Mouse (Mus musculus) neutrophil, adult 5-6 weeks (primary cell): Measurements from ENCODE around the gene Mrgprd. TPM values are rescaled to one million over a fixed set of nuclear protein-coding genes. Genes with fewer than 3 reads are reported as not detected.

ENCODE experiments used
- ATAC-seq: fragments of 151-379, 151-347 bp; 2 replicates; pipeline ENCODE4 v1.8.0; 2017; ENCODE audit warnings: mild to moderate bottlenecking, moderate TSS enrichment; ENCODE audit not compliant: insufficient number of reproducible peaks, poor library complexity, low FRiP score, severe bottlenecking; ENCODE audit errors: extremely low read depth
- total RNA-seq: library from RNA; stranded (forward); fragments of 200-1000 nt; gene quantifications from 2 replicates; pipeline ENCODE4 v1.2.3, GENCODE M21; 2017

Gene Mrgprd
- total RNA-seq, 1 experiment from 2014 or later = not detected

DNA sequence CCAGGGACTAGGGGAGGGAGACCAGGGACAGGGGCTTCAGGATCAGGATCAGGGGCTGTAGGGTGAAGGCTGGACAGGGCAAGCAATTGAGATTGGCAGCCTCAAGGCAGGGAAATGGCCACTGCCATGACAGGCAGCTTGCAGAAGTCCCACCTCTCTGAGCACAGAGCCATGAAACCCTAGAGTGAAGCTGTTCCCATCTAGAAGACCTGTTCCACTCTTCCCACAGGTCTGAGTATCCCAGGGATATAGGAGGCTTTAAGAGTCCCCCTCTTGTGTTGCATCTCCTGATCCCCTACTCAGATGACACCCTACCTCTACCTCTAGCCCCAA is 13.7 kb upstream of the Mrgprd start:
- ATAC-seq = no peak

DNA sequence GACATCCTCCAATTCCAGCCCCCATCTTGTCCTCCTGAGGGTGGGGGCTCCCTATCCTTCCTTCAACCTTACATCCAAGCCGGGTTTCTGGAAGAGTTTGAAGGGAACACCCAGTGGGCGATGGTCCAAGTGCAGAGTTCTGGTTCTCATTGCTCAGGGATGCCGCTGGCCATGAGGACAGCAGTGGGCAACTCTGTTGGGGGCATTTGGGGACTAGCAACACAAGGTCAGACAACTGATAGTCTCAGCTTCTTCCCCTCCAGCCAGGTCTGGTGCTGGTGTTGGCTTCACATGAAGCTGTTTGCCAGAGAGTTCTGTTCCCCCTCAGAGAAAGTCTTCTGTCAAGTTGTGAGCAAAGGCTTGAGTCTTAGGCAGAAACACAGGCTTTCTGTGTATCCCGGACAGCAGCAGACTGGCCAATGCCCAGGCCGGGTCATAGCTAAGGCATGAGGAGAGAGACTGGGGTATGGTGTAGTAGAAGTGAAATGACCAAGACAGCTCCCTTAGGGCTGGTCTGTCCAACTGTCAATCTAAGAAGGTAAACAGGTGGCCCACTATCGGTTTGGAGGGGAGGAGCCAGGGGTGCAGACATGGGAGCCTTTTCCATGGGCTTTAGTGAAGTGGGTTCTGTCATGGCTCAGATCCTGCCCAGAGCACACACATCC is 13.2 kb upstream of the Mrgprd start:
- no peak for ATAC-seq

DNA sequence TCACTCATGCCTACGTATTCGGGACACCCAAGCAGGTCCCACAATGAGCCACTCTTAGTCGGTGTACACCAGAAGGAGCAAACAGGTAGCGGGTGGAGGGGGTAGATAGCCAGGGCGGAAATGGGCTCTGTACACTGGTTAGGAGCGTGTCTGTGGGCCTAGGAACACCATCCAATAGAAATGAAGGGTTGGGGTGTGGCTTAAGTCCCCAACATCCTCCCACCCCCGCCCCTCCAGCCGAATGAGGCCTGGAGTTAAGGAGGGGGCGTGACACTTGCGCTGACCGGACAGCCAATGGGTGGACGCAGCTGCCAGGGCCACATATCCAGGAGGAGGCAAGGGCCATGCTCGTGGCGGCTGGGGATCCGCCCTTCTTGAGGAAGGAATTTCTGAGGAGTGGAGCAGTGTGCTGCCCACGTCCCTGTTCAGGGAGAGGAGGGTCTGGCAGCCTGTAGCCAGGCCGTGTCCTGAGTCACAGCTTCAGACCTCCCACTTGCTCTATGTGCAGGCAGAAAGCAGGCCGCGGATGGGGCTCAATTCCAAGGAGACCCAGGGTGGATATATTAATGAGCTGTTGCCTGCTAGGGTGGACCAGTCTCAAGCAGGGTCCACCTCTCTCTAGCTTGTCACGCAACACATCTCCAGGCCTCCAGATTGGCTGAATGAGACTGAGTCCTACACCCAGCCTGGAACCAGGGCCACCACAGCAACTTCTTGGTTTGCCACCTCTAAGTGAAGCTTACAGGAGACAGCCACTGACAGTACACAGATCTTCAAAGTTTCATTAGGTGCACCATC is 11.9 kb upstream of the Mrgprd start:
- no peak for ATAC-seq

DNA sequence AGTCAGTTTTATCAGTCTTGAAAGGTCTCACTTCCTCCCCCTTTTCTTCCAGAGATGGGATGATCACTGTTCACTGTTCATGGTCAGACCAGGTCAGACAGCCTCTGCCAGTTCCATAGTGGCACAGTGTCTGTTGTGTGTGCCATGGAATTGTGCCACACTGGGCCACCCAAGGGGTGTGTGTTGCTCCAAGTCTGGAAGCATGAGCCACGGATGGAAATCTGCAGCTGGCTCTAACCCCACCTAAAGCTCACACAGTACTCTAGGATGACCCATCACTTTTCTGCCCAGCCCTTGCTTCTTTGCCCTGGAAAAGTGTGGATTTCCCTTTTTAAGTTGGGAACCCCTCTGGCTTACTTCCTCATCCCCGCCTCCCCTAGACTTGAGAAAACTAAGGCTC is 10.5 kb upstream of the Mrgprd start:
- ATAC-seq = no peak

DNA sequence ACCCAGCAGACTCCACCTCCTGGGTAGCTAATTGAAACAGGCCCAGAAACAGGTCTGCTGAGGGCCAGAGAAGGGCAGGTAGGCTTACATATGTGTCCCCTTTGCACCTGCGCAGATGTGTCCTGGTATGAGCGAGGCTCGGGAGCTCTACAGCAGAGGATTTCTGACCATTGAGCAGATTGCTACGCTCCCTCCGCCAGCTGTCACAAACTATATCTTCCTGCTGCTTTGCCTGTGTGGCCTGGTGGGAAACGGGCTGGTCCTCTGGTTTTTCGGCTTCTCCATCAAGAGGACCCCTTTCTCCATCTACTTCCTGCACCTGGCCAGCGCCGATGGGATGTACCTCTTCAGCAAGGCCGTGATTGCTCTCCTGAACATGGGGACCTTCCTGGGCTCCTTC is 7.0 kb upstream of the Mrgprd start:
- ATAC-seq = no peak

DNA sequence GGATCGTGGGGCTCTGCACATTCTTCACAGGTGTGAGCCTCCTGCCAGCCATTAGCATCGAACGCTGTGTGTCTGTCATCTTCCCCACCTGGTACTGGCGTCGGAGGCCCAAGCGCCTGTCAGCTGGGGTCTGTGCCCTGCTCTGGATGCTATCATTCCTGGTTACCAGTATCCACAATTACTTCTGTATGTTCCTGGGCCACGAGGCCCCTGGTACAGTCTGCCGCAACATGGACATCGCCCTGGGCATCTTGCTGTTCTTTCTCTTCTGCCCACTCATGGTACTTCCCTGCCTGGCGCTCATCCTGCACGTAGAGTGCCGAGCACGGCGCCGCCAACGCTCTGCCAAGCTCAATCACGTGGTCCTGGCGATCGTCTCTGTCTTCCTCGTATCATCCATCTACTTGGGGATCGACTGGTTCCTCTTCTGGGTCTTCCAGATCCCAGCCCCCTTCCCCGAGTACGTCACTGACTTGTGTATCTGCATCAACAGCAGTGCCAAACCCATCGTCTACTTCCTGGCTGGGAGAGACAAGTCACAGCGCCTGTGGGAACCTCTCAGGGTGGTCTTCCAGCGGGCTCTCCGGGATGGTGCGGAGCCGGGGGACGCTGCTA is 6.5 kb upstream of the Mrgprd start:
- no peak for ATAC-seq

DNA sequence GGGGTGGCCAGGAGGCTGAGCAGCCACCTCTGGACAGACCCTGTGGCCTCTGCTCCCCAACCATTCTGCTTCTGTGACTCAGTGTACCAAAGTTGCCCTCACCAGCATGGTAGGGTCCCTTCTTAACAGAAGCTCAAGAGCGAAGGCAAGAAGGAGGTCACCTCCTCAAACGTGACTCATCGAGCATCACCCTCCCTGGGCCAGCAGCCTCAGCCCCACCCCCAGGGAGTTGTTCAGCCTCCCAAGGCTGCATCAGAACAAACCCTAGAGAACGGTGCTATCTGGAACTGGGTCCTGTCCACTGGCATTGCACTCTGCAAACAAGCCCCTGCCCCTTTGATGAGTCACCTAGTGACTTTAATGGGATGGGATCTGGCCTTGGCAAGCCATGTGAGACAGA is 5.8 kb upstream of the Mrgprd start:
- ATAC-seq = no peak

DNA sequence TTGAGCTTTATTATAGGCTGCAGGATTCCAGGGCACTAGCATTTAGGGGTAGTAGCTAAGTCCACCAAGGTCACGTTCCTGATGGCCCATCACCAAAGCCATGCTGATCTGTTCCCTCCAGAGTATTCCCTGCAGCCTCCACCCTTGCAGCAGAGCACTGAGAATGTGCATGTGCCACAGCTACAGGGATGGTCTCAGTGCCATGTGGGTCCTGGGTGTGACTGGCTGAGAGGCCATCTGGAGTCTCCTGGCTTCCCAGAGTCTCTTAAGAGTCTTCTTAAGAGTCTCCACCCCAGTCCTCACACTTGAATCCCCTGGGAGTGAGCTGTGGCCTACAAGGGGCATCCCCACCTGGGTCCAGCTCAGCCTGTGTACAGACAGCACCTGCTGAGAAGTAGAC is 4.8 kb upstream of the Mrgprd start:
- no peak for ATAC-seq

DNA sequence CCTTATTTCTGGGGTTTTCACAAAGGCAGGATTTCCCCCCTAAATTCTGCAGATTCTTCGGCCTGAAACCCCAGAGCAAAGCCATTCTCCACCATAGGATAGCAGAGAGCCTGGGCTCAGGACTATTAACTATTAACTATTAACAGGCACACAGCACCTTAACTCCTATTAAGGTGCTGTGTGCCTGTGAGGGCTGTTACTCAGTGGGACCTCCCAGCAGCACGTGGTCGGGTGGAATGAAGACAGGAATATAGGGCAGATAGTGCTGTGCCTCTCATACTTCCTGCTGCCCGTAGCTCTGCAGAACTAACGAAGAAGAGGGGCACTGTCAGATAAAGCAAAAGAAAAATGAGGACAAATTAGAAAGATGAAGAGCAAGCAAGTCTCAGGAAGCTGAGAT is 4.1 kb upstream of the Mrgprd start:
- no peak for ATAC-seq

DNA sequence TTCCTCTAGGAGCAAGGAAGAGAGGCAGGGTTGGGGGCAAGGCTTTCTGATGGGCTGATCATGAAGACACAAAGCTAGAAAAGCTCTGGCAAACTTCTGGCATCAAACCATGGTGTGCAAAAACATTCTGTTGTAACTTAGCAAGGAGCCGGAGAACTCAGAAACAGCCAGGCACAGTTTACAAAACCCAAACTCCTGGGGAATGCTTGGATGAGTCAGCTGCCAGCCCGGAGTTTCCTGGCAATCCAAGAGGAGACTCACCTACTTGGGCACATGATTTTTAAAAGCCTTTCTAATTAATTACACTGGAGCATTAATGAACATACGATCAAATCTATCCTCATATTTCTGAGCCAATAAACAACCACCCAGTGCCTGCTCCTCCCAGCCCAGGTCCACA is 2.5 kb upstream of the Mrgprd start:
- ATAC-seq = no peak

DNA sequence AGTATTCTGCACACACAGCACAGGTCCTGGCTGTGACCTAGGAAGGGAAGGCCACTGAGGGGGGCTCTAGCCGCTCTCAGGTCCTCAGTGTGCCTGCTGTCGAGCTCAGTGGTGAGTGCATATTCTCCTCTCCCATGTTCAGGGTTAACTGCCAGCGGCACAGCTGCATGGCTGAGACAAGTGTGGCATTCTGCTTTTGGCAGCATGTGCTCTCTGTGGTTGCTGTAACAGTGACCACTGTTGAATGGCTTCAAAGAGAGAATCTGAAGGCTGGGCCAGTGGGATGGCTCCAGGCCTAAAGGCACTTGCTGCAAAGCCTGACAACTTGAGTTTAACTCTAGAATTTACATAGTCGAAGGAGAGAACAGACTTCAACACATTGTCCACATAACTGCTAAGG is 2.9 kb downstream of the Mrgprd start:
- no peak for ATAC-seq

DNA sequence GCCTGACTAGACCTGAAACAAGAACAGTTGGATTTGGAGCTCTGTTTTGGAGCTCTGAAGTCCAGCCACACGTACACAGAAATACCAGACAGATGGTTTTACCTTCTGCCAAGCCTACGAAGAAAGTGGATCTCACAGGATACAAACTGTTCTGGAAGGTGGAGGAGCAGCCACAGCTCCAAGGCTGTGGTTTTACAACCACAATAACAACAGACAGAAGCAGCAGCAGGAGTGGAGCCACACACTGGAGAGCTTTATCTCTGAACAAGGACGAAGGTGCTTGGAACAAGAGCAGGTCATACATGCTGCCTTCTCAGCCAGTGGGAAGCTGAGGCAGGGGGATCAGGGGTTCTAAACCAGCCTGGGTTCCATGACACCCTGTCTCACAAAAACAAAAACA is 4.8 kb downstream of the Mrgprd start:
- ATAC-seq = no peak

DNA sequence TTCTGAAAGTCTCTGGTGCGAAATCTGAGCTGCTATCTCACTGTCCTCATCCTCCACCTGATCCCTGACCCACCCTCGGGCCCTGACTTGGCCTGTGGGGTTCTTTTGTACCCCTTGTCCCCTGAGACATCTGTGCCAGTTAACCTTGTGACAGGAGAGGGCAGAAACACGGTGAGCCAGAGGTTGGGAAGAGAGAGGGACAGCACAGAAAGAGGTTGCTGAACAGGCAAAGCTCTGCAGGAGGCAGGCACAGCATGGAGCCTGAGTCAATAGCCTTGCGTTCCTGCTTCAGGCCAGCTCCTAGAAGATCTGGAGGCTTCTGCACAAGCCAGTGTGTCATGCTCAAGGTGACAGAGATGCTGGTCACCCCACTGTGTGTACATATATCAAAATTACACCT is 9.0 kb downstream of the Mrgprd start:
- ATAC-seq = no peak

DNA sequence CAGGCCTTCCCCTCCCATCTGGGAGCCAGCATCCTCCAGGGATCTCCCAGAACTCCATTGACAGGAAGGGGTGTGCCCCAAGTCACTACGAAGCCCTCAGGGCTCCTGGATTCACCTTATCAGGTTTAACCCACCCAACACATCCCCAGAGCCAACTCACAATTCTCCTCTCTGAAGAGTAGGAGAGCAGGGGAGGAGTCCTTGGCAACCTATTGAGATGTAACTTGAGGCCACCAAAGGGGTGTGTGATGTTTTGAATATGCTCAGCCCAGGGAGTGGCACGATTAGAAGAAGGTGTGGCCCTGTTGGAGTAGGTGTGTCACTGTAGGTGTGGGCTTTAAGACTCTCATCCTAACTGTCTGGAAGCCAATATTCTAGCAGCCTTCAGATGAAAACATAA is 11.1 kb downstream of the Mrgprd start:
- no peak for ATAC-seq

DNA sequence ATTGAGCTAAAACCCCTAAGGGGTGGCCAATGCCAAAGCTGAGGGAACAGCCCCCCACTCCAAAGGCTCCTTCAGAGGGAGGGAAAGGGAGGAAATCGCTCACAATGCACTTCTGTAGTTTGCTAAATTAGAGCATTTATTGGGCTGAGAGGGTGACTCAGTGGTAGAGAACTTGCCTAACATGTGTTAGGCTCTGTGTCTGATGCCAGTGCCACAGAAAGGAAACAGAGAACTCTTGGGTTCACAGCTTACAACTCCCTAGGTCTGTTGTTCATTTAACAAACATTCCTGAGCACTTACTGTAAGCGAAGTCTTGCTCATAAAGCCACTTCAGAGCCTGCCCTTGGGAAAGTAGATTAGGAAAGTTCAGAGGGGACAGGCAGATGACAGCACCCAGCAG is 15.3 kb downstream of the Mrgprd start:
- ATAC-seq = no peak

DNA sequence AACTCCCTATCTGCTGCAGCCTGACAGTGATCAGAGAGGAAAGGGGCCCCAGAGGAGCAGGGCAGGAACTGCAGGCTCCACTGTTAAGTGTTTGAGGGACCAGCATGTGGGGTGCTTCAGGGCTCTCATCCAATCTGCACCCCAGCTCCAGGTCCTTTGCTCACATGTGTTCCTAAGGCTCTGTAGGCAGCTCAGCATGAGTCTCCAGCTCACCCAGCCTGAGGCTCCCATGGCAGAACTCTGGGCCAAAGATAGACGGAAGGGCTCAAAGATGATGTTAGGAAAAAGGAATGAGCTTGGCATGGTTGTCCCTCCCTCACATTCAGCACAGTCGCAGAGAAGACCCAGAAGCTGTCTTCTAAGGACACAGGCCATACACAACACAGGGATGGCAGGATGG is 16.0 kb downstream of the Mrgprd start:
- ATAC-seq = no peak

DNA sequence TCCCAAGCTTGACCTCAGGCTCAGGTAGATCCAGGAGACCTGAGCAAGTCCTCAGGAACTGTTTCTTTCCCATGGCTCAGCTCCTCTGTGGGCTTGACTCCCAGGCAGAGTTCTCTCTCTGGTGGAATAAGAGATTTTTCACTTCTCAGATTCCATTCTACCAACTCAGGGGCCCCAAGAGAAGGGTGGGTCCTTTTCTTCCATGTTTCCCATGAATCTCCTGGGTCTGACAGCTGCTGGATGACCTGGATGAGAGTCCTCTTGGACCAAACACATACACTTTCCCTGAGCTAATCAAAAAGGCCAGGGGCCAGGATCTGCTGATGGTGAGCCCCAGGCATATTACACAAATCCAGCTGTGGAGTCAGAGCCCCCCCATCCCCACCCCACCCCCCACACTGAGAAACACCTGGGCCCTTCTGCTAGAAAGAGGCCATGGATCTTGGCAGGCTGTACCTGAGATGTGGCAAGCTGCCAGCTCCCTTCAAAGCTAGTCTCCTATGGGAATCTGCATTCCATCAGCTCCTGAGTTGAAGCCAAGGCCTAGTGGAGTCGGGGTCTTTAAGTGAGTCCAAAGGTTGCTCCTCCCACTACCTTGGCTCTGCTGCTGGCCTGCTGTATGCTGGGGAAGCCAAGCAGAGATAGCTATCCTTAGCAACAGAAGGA is 17.9 kb downstream of the Mrgprd start:
- ATAC-seq = no peak

DNA sequence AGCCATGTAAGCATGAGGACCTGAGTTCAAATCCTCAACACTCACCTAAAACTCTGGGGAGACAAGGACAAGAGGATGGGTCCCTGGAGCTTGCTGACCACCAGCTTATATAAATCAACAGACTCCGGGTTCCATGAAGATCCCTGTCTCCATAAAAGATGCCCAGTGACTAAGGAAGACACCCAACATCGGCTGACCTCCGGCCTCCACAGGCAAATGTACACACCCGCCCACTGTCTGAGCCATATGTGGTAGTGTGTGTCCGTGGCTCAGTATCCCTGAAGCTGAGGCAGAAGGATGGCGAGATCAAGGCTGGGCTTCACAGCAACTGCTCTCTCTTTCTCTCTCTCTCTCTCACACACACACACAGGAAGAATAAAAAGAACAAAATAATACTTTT is 19.3 kb downstream of the Mrgprd start:
- no peak for ATAC-seq

DNA sequence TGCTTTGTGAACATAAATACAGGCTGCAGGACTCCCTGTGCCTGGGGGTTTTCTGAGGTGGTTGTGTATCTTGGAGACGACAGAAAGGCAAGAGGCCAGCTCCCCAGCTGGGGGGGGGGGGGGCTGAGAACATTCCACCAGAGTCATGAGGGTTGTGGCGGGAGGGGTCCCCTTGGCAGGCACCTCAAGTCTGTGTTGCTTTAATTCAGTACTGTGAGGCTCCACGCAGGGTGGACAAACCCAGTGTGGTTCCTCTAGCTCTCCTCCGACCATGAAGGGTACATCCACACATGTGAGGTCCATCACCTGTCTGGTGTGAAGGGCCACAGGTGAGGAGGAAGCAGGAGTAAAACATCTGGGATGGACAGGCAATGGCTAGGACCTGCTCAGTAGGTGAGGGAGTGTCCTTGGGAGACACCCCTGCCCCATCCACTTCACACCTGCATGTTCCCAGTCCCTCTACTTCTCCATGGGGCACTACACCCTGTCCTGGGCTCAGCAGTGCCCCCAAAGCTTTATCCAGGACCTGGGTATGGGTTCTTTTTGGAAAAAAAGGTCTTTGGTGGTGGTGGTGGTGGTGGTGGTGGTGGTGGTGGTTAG is 19.9 kb downstream of the Mrgprd start:
- ATAC-seq = no peak

DNA sequence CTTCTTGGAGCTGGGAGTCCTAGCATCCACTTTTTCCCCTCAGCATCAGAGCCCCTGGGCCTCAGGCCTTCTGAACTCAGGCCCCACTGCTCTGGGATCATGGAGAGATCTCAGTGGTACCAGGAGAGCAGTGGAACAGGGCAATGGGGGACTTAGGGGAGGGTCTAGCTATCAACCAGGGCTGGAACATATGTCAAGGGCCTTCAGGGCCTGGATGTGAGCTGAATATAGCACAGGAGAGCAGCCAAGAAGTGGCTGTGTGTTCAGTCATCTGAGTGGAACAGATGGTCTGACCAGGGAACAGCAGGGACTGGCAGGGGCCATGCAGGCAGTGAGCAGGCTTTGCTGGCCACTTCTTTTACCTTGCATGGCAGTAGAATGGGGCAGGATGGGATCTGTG is 20.6 kb downstream of the Mrgprd start:
- no peak for ATAC-seq
